Mouse (Mus musculus): ENCODE results near the gene Ptpdc1.

Gene Ptpdc1

GRCm38 (mm10) chr13:48625433-48626184 is at the start of gene Ptpdc1:
Gene Ptpdc1, minus strand, starts transcription at chr13:48625664.
- DNase-seq (ENCODE audit: low spot score) = peak; percentile 93

- no peak for DNase-seq (ENCODE audit: low spot score)
Observed at GRCm38 (mm10) chr13:48674609-48675008, 49.1 kb upstream of the Ptpdc1 start.

- no peak for DNase-seq (ENCODE audit: low spot score)
Observed at GRCm38 (mm10) chr13:48672312-48672840, 46.9 kb upstream of the Ptpdc1 start.

- DNase-seq (ENCODE audit: low spot score) = no peak
Observed at GRCm38 (mm10) chr13:48668976-48669534, 43.6 kb upstream of the Ptpdc1 start.

GRCm38 (mm10) chr13:48668091-48668975 is 42.9 kb upstream of the Ptpdc1 start:
- DNase-seq (ENCODE audit: low spot score) = no peak

- DNase-seq (ENCODE audit: low spot score) = no peak
Observed at GRCm38 (mm10) chr13:48667461-48667860, 42.0 kb upstream of the Ptpdc1 start.

- no peak for DNase-seq (ENCODE audit: low spot score)
Observed at GRCm38 (mm10) chr13:48665656-48666597, 40.5 kb upstream of the Ptpdc1 start.

- DNase-seq (ENCODE audit: low spot score) = no peak
Observed at GRCm38 (mm10) chr13:48664916-48665655, 39.6 kb upstream of the Ptpdc1 start.

GRCm38 (mm10) chr13:48663988-48664339 is 38.5 kb upstream of the Ptpdc1 start:
- DNase-seq (ENCODE audit: low spot score) = no peak

GRCm38 (mm10) chr13:48663211-48663987 is 37.9 kb upstream of the Ptpdc1 start:
- no peak for DNase-seq (ENCODE audit: low spot score)

GRCm38 (mm10) chr13:48662431-48663143 is 37.1 kb upstream of the Ptpdc1 start, which contains the start of gene Barx1:
Gene Barx1, plus strand, starts transcription at chr13:48662998.
- no peak for DNase-seq (ENCODE audit: low spot score)

- DNase-seq (ENCODE audit: low spot score) = no peak
Observed at GRCm38 (mm10) chr13:48661561-48661960, 36.1 kb upstream of the Ptpdc1 start.

GRCm38 (mm10) chr13:48660741-48661140 is 35.3 kb upstream of the Ptpdc1 start:
- DNase-seq (ENCODE audit: low spot score) = no peak

GRCm38 (mm10) chr13:48660221-48660734 is 34.8 kb upstream of the Ptpdc1 start:
- no peak for DNase-seq (ENCODE audit: low spot score)

- no peak for DNase-seq (ENCODE audit: low spot score)
Observed at GRCm38 (mm10) chr13:48659254-48660220, 34.1 kb upstream of the Ptpdc1 start.

GRCm38 (mm10) chr13:48658588-48659253 is 33.3 kb upstream of the Ptpdc1 start:
- DNase-seq (ENCODE audit: low spot score) = no peak

GRCm38 (mm10) chr13:48657791-48658190 is 32.3 kb upstream of the Ptpdc1 start:
- no peak for DNase-seq (ENCODE audit: low spot score)
